In genomic region chr11:70237457-70238167, GRCm38 (mm10) we compare ENCODE assay signal across 8 mouse cellular contexts. TPM values are rescaled to one million over a fixed set of nuclear protein-coding genes. Genes with fewer than 3 reads are reported as not detected.
A peak's percentile ranks its signal among the peaks of the same experiment; 100 is the strongest.
DNase-seq lines count a peak whose midpoint lies in the region; ATAC-seq and TF ChIP-seq lines count a peak whose summit lies in the region.

TSS of gene 0610010K14Rik (minus strand) at chr11:70237914.

- H3K9me3 ChIP-seq in MEL (replicated peaks; ENCODE audit: insufficient read depth, low read length), result no peaks in the 10 kb centered on the region
- H3K9me3 ChIP-seq in lung, postnatal 0 days (ENCODE audit: low read length), result no peaks in the 10 kb centered on the region

- DNase-seq in MEL (ENCODE audit: low read depth, low spot score), result peak; percentile 99
- peak; percentile 98 to 99 for DNase-seq in cerebellum, adult 2 months
- peak; percentile 95 for DNase-seq in forelimb bud, embryonic 11.5 days (ENCODE audit: low read depth, low spot score)
- DNase-seq in layer of hippocampus, adult 9-11 months, result peak; percentile 97
- DNase-seq in lung, postnatal 0 days (ENCODE audit: low spot score), result peak; percentile 98
- DNase-seq in ovary, postnatal 14 days (ENCODE audit: low spot score), result peak; percentile 96
- peak; percentile 98 for DNase-seq in thymus, postnatal 14 days

- peak within 1 kb of the TSS; percentile 69 for H3K4me2 ChIP-seq in lung, postnatal 0 days (replicated peaks; ENCODE audit: low read depth, low read length)

- H3K27me3 ChIP-seq in MEL (ENCODE audit: control insufficient read depth in 1 of 2, insufficient read depth in 2 of 2, low read length in 2 of 2), result no peaks in the 10 kb centered on the region
- H3K27me3 ChIP-seq in cerebellum, adult 2 months (ENCODE audit: control insufficient read depth, insufficient read depth, low read length), result no peaks in the 10 kb centered on the region
- no peaks in the 10 kb centered on the region for H3K27me3 ChIP-seq in lung, postnatal 0 days (replicated peaks; ENCODE audit: insufficient read depth, low read length)

- peaks cover 0 to 7% of the 10 kb centered on the region in 2 experiments; a peak in 3 of 4 replicates for H3K4me1 ChIP-seq in MEL (ENCODE audit: control insufficient read depth in 1 of 2, insufficient read depth in 2 of 2, low read length in 2 of 2)
- H3K4me1 ChIP-seq in cerebellum, adult 2 months (ENCODE audit: control insufficient read depth, insufficient read depth, low read length), result peaks cover 10% of the 10 kb centered on the region
- H3K4me1 ChIP-seq in lung, postnatal 0 days (ENCODE audit: insufficient read depth, low read depth, low read length), result peaks cover 16% of the 10 kb centered on the region

- H3K9ac ChIP-seq in MEL (ENCODE audit: control insufficient read depth, low read depth, low read length, poor library complexity, severe bottlenecking), result peak within 1 kb of the TSS; percentile 87
- H3K9ac ChIP-seq in lung, postnatal 0 days (replicated peaks; ENCODE audit: low read depth), result peak within 1 kb of the TSS; percentile 84

- peak within 1 kb of the TSS; percentile 87 to 92 for H3K4me3 ChIP-seq in MEL (ENCODE audit: control insufficient read depth in 1 of 2, insufficient read depth in 1 of 2, low read depth in 2 of 2, low read length in 2 of 2)
- peak within 1 kb of the TSS; percentile 97 for H3K4me3 ChIP-seq in cerebellum, adult 2 months (replicated peaks; ENCODE audit: insufficient read depth, low read depth, low read length)
- H3K4me3 ChIP-seq in lung, postnatal 0 days (ENCODE audit: low read depth, low read length), result peak within 1 kb of the TSS; percentile 72

- peak; percentile 92 to 94 for TF ChIP-seq POLR2A in MEL (IDR thresholded peaks at IDR 0.05; ENCODE audit: control insufficient read depth in 1 of 2, insufficient read depth in 1 of 2, low read depth in 1 of 2, low read length in 2 of 2, poor library complexity in 1 of 2)
- peak; percentile 85; the same call in 1 of the 2 replicates for TF ChIP-seq POLR2A in cerebellum, adult 2 months (IDR thresholded peaks at IDR 0.05; ENCODE audit: borderline replicate concordance, insufficient read depth, low read length)

- peak; percentile 86 to 87 for ATAC-seq in hematopoietic stem cell, adult 5-6 weeks (replicated peaks in 1 of 2; ENCODE audit: insufficient read depth in 1 of 2, low FRiP score in 2 of 2, low TSS enrichment in 1 of 2, low read depth in 1 of 2, poor library complexity in 2 of 2, severe bottlenecking in 2 of 2)
- ATAC-seq in lung, postnatal 0 days, result peak; percentile 95

- no peak for TF ChIP-seq RAD21 in MEL (IDR thresholded peaks at IDR 0.05; ENCODE audit: low read depth, low read length)

- WGBS in cerebellum, adult 2 months, result under 1% methylated on average over 70 of the region's 70 CpGs
- whole genome bisulfite sequencing in lung, postnatal 0 days, result under 1% methylated on average over 58 of the region's 70 CpGs

- peaks cover 17% of the 10 kb centered on the region for H3K79me2 ChIP-seq in MEL (ENCODE audit: control insufficient read depth, insufficient read depth, low read length, poor library complexity)

- TF ChIP-seq CTCF in MEL (IDR thresholded peaks at IDR 0.05 in 2 of 3, conservative IDR thresholded peaks at IDR 0.05 in 1 of 3; ENCODE audit: control insufficient read depth in 1 of 3, insufficient read depth in 1 of 3, low read depth in 2 of 3, low read length in 3 of 3, poor library complexity in 1 of 3, severe bottlenecking in 1 of 3), result peak in 2 of 3 experiments; percentile 62 to 73; a peak in 4 of 6 replicates
- peak; percentile 56; the same call in 1 of the 2 replicates for TF ChIP-seq CTCF in cerebellum, adult 2 months (IDR thresholded peaks at IDR 0.05; ENCODE audit: borderline replicate concordance, insufficient read depth, low read depth, low read length)
- peak; percentile 79 for TF ChIP-seq CTCF in lung, postnatal 0 days (IDR thresholded peaks at IDR 0.05)

- 0 out of 4 replicates have a peak, but pooled peaks of 1 of the 2 experiments have one; percentile 17 for TF ChIP-seq EP300 in MEL (IDR thresholded peaks at IDR 0.05; ENCODE audit: low read depth in 1 of 2, low read length in 2 of 2)
- no peak for TF ChIP-seq EP300 in lung, postnatal 0 days (IDR thresholded peaks at IDR 0.05)

- H3K36me3 ChIP-seq in MEL (ENCODE audit: control insufficient read depth in 1 of 2, insufficient read depth in 2 of 2, low read length in 2 of 2), result peaks cover 0 to 6% of the 10 kb centered on the region in 2 experiments; a peak in 1 of 4 replicates
- H3K36me3 ChIP-seq in lung, postnatal 0 days (ENCODE audit: insufficient read depth, low read length), result no peaks in the 10 kb centered on the region

- peak within 1 kb of the TSS; percentile 93 for H3K27ac ChIP-seq in MEL (ENCODE audit: control insufficient read depth, low read depth, low read length)
- H3K27ac ChIP-seq in cerebellum, adult 2 months (ENCODE audit: insufficient read depth, low read length), result peak within 1 kb of the TSS; percentile 84
- H3K27ac ChIP-seq in lung, postnatal 0 days (ENCODE audit: low read length), result peak within 1 kb of the TSS; percentile 95

TF ChIP-seq in MEL, 35 proteins besides CTCF, POLR2A, EP300 and RAD21:
- TF ChIP-seq TCF12 (IDR thresholded peaks at IDR 0.05; ENCODE audit: low read depth, low read length), result peak; percentile 96
- peak; percentile 21; the same call in 1 of the 2 replicates for TF ChIP-seq MEF2A (IDR thresholded peaks at IDR 0.05; ENCODE audit: extremely low read depth, insufficient replicate concordance, low read depth, low read length, poor library complexity, severe bottlenecking)
- TF ChIP-seq NELFE (IDR thresholded peaks at IDR 0.05; ENCODE audit: low read depth, low read length), result peak; percentile 89
- TF ChIP-seq MXI1 (IDR thresholded peaks at IDR 0.05; ENCODE audit: low read depth, low read length), result peak; percentile 68
- TF ChIP-seq RCOR1 (IDR thresholded peaks at IDR 0.05; ENCODE audit: low read depth, low read length), result peak; percentile 42; the same call in 1 of the 2 replicates
- TF ChIP-seq POLR2AphosphoS2 (IDR thresholded peaks at IDR 0.05; ENCODE audit: low read length), result peak; percentile 98
- TF ChIP-seq GATA1 (IDR thresholded peaks at IDR 0.05; ENCODE audit: low read depth, low read length), result no peak
- TF ChIP-seq SMC3 (IDR thresholded peaks at IDR 0.05; ENCODE audit: low read depth, low read length), result 0 out of 2 replicates have a peak, but pooled peaks have one; percentile 10
- TF ChIP-seq HCFC1 (IDR thresholded peaks at IDR 0.05; ENCODE audit: low read depth, low read length), result peak; percentile 87
- no peak for TF ChIP-seq TAL1 (IDR thresholded peaks at IDR 0.05; ENCODE audit: low read length)
- TF ChIP-seq NRF1 (IDR thresholded peaks at IDR 0.05; ENCODE audit: insufficient read depth, low read depth, low read length, poor library complexity, severe bottlenecking), result peak; percentile 55
- no peak for TF ChIP-seq MAFK (IDR thresholded peaks at IDR 0.05; ENCODE audit: borderline replicate concordance, low read depth, low read length)
- peak; percentile 60; the same call in 1 of the 2 replicates for TF ChIP-seq USF1 (IDR thresholded peaks at IDR 0.05; ENCODE audit: low read depth, low read length)
- TF ChIP-seq MAZ (IDR thresholded peaks at IDR 0.05; ENCODE audit: low read depth, low read length), result peak; percentile 59
- peak; percentile 98 for TF ChIP-seq TBP (IDR thresholded peaks at IDR 0.05; ENCODE audit: low read depth, low read length)
- no peak for TF ChIP-seq POLR2AphosphoS5 (IDR thresholded peaks at IDR 0.05; ENCODE audit: borderline replicate concordance, low read depth, low read length)
- peak; percentile 73; the same call in 1 of the 2 replicates for TF ChIP-seq ETS1 (IDR thresholded peaks at IDR 0.05; ENCODE audit: low read depth, low read length)
- TF ChIP-seq MYC (IDR thresholded peaks at IDR 0.05; ENCODE audit: low read depth, low read length), result peak; percentile 66; the same call in 1 of the 2 replicates
- no peak; the same call in 1 of the 2 replicates for TF ChIP-seq E2F4 (IDR thresholded peaks at IDR 0.05; ENCODE audit: borderline replicate concordance, low read depth, low read length)
- TF ChIP-seq CHD2 (IDR thresholded peaks at IDR 0.05; ENCODE audit: low read length), result no peak
- no peak for TF ChIP-seq ZC3H11A (IDR thresholded peaks at IDR 0.05; ENCODE audit: low read depth, low read length)
- TF ChIP-seq SIN3A (IDR thresholded peaks at IDR 0.05; ENCODE audit: low read length), result peak; percentile 72
- TF ChIP-seq GABPA (IDR thresholded peaks at IDR 0.05; ENCODE audit: low read depth, low read length), result no peak
- no peak; the same call in 1 of the 2 replicates for TF ChIP-seq MYB (IDR thresholded peaks at IDR 0.05; ENCODE audit: low read depth, low read length)
- peak; percentile 76; the same call in 1 of the 2 replicates for TF ChIP-seq KAT2A (conservative IDR thresholded peaks at IDR 0.05; ENCODE audit: low read depth, low read length)
- TF ChIP-seq BHLHE40 (IDR thresholded peaks at IDR 0.05; ENCODE audit: borderline replicate concordance, low read depth, low read length), result no peak
- peak; percentile 81 for TF ChIP-seq MAX (IDR thresholded peaks at IDR 0.05; ENCODE audit: low read length)
- TF ChIP-seq USF2 (IDR thresholded peaks at IDR 0.05; ENCODE audit: borderline replicate concordance in 1 of 2, insufficient read depth in 1 of 2, low read depth in 1 of 2, low read length in 2 of 2), result no peak
- TF ChIP-seq UBTF (IDR thresholded peaks at IDR 0.05; ENCODE audit: borderline replicate concordance, insufficient read depth, low read depth, low read length), result no peak
- no peak for TF ChIP-seq ZKSCAN1 (IDR thresholded peaks at IDR 0.05; ENCODE audit: low read depth, low read length)
- no peak for TF ChIP-seq CHD1 (IDR thresholded peaks at IDR 0.05; ENCODE audit: low read depth, low read length)
- no peak for TF ChIP-seq ZNF384 (IDR thresholded peaks at IDR 0.05; ENCODE audit: low read depth, low read length)
- peak; percentile 63; the same call in 1 of the 2 replicates for TF ChIP-seq ZMIZ1 (IDR thresholded peaks at IDR 0.05; ENCODE audit: low read depth, low read length)
- TF ChIP-seq ELF1 (IDR thresholded peaks at IDR 0.05; ENCODE audit: low read depth, low read length), result peak; percentile 72; the same call in 1 of the 2 replicates
- no peak for TF ChIP-seq JUND (IDR thresholded peaks at IDR 0.05; ENCODE audit: low read depth, low read length)

RNA-seq across cellular contexts. Expression of gene 0610010K14Rik, which starts in this region (rescaled TPM):
- total RNA-seq in MEL (2012; rRNA removed), result 60.4 and 61.8 TPM in 2 replicates
- 100 to 1,000 TPM in 1 of 2 experiments, not detected in 1; 189 TPM for polyA plus RNA-seq in MEL (2012; ENCODE audit: insufficient read depth in 1 of 2, insufficient read length in 2 of 2, low read depth in 1 of 2, low replicate concordance in 2 of 2, missing spikeins in 1 of 2)
- polyA plus RNA-seq in cerebellum, adult 2 months (2012; rRNA removed), result 94.0 and 96.5 TPM in 2 replicates
- 19.7 and 35.1 TPM in 2 replicates for total RNA-seq in hematopoietic stem cell, adult 5-6 weeks (2017)
- polyA plus RNA-seq in lung, postnatal 0 days (2015; fragmentation: Nextera tagmentation; extraction: Ambion mirVana), result 115 and 118 TPM in 2 replicates

Comparison
In these comparisons a context has a peak if more than half of its experiments do, and no peak if none do; other contexts are left out.
1. Peak in every context shown above with its lines: DNase-seq, ATAC-seq, H3K4me3 ChIP-seq and H3K27ac ChIP-seq.